In genomic region chr3:104758869-104759268, GRCm38 (mm10) we compare ENCODE assay signal across 8 mouse cellular contexts. TPM values are rescaled to one million over a fixed set of nuclear protein-coding genes. Genes with fewer than 3 reads are reported as not detected.
DNase-seq lines count a peak whose midpoint lies in the region; ATAC-seq and TF ChIP-seq lines count a peak whose summit lies in the region.

No protein-coding gene starts in this region.

- no peak for DNase-seq in heart, adult 11 months
- no peak for DNase-seq in hindbrain, embryonic 10.5 days (ENCODE audit: low spot score)
- no peak for DNase-seq in thymus, adult 18-20 months
- no peak for DNase-seq in spleen, adult 12 weeks (ENCODE audit: low spot score)
- no peak for DNase-seq in frontal cortex, postnatal 36 days (ENCODE audit: low spot score in 2 of 2)

- no peak for TF ChIP-seq EP300 in ES-Bruce4 (IDR thresholded peaks at IDR 0.05; ENCODE audit: insufficient read depth, low read depth, low read length)

- 27% methylated on average over 5 of the region's 5 CpGs for WGBS in heart, embryonic 12.5 days
- WGBS in hindbrain, embryonic 10.5 days, result 4% methylated on average over 5 of the region's 5 CpGs
- WGBS in liver, embryonic 15.5 days (ENCODE audit: insufficient replicate concordance), result 18% methylated on average over 5 of the region's 5 CpGs

- H3K9me3 ChIP-seq in heart, embryonic 12.5 days (replicated peaks), result 0 out of 2 replicates have a peak, but pooled peaks cover 2% of the 10 kb centered on the region
- H3K9me3 ChIP-seq in ES-Bruce4 (replicated peaks; ENCODE audit: control insufficient read depth, insufficient read depth, low read length, poor library complexity, severe bottlenecking), result no peaks in the 10 kb centered on the region
- H3K9me3 ChIP-seq in hindbrain, embryonic 10.5 days, result no peaks in the 10 kb centered on the region
- H3K9me3 ChIP-seq in liver, embryonic 15.5 days (replicated peaks), result no peaks in the 10 kb centered on the region

- no peak overlapping the region for H3K27ac ChIP-seq in heart, embryonic 12.5 days (ENCODE audit: poor library complexity, severe bottlenecking)
- no peak overlapping the region for H3K27ac ChIP-seq in ES-Bruce4 (ENCODE audit: insufficient read depth, low read length)
- peak overlapping the region; percentile 77 for H3K27ac ChIP-seq in hindbrain, embryonic 10.5 days
- no peak overlapping the region for H3K27ac ChIP-seq in liver, embryonic 15.5 days (replicated peaks)

- peak overlapping the region; percentile 67 for H3K9ac ChIP-seq in heart, embryonic 12.5 days
- H3K9ac ChIP-seq in ES-Bruce4 (ENCODE audit: low read depth, poor library complexity, severe bottlenecking), result peak overlapping the region; percentile 1; the same call in 1 of the 2 replicates
- H3K9ac ChIP-seq in liver, embryonic 15.5 days, result peak overlapping the region; percentile 49; the same call in 1 of the 2 replicates

- H3K4me3 ChIP-seq in heart, embryonic 12.5 days, result peak overlapping the region; percentile 47
- H3K4me3 ChIP-seq in ES-Bruce4 (ENCODE audit: low read depth, low read length), result no peak overlapping the region
- H3K4me3 ChIP-seq in hindbrain, embryonic 10.5 days, result peak overlapping the region; percentile 54
- peak overlapping the region; percentile 49 for H3K4me3 ChIP-seq in liver, embryonic 15.5 days (replicated peaks)

- 0 out of 2 replicates have a peak, but pooled peaks cover 6% of the 10 kb centered on the region for H3K27me3 ChIP-seq in heart, embryonic 12.5 days (replicated peaks)
- no peaks in the 10 kb centered on the region for H3K27me3 ChIP-seq in ES-Bruce4 (ENCODE audit: control insufficient read depth, insufficient read depth, low read length, poor library complexity, severe bottlenecking)
- H3K27me3 ChIP-seq in hindbrain, embryonic 10.5 days (ENCODE audit: insufficient read depth, poor library complexity, severe bottlenecking), result peaks cover 80% of the 10 kb centered on the region
- peaks cover 37% of the 10 kb centered on the region for H3K27me3 ChIP-seq in liver, embryonic 15.5 days

- peaks cover 15% of the 10 kb centered on the region; the same call in 1 of the 2 replicates for H3K4me1 ChIP-seq in heart, embryonic 12.5 days (replicated peaks)
- no peaks in the 10 kb centered on the region for H3K4me1 ChIP-seq in ES-Bruce4 (ENCODE audit: control insufficient read depth, insufficient read depth, low read length)
- peaks cover 21% of the 10 kb centered on the region for H3K4me1 ChIP-seq in hindbrain, embryonic 10.5 days (replicated peaks)
- peaks cover 38% of the 10 kb centered on the region for H3K4me1 ChIP-seq in liver, embryonic 15.5 days (replicated peaks)

- ATAC-seq in heart, embryonic 12.5 days (ENCODE audit: insufficient number of reproducible peaks, low FRiP score), result no peak
- no peak for ATAC-seq in liver, embryonic 15.5 days (ENCODE audit: insufficient read depth)

- no peak for TF ChIP-seq CTCF in ES-Bruce4 (IDR thresholded peaks at IDR 0.05; ENCODE audit: low read depth, low read length)

- no peaks in the 10 kb centered on the region for H3K36me3 ChIP-seq in heart, embryonic 12.5 days
- no peaks in the 10 kb centered on the region for H3K36me3 ChIP-seq in ES-Bruce4 (ENCODE audit: control insufficient read depth, insufficient read depth, low read length, poor library complexity, severe bottlenecking)
- no peaks in the 10 kb centered on the region for H3K36me3 ChIP-seq in hindbrain, embryonic 10.5 days
- no peaks in the 10 kb centered on the region for H3K36me3 ChIP-seq in liver, embryonic 15.5 days (replicated peaks)

- H3K4me2 ChIP-seq in heart, embryonic 12.5 days, result peak overlapping the region; percentile 78
- H3K4me2 ChIP-seq in liver, embryonic 15.5 days, result peak overlapping the region; percentile 82

- no peak for TF ChIP-seq POLR2A in ES-Bruce4 (IDR thresholded peaks at IDR 0.05; ENCODE audit: insufficient read depth, low read length)

RNA-seq across cellular contexts. Expression of gene Ppm1j, which starts 22.0 kb away (rescaled TPM):
- polyA plus RNA-seq in heart, embryonic 12.5 days (2016; fragmentation: Nextera tagmentation; extraction: Ambion mirVana), result 39.2 and 39.3 TPM in 2 replicates
- polyA plus RNA-seq in ES-Bruce4 (2011; ENCODE audit: insufficient read depth, insufficient read length, low read depth, missing spikeins), result 21.4 and 23.8 TPM in 2 replicates
- 1.8 and 3.1 TPM in 2 replicates for polyA plus RNA-seq in hindbrain, embryonic 10.5 days (2016; fragmentation: Nextera tagmentation; extraction: Ambion mirVana)
- 0.24 and 0.64 TPM in 2 replicates for polyA plus RNA-seq in liver, embryonic 15.5 days (2015; fragmentation: Nextera tagmentation; extraction: Ambion mirVana)

RNA-seq across cellular contexts. Expression of gene Fam19a3, which starts 22.8 kb away (rescaled TPM):
- polyA plus RNA-seq in heart, embryonic 12.5 days (2016; fragmentation: Nextera tagmentation; extraction: Ambion mirVana), result 1.3 and 1.6 TPM in 2 replicates
- polyA plus RNA-seq in ES-Bruce4 (2011; ENCODE audit: insufficient read depth, insufficient read length, low read depth, missing spikeins), result 0.20 and 0.31 TPM in 2 replicates
- 0.05 and 0.46 TPM in 2 replicates for polyA plus RNA-seq in hindbrain, embryonic 10.5 days (2016; fragmentation: Nextera tagmentation; extraction: Ambion mirVana)
- not detected in 2 replicates for polyA plus RNA-seq in liver, embryonic 15.5 days (2015; fragmentation: Nextera tagmentation; extraction: Ambion mirVana)

RNA-seq across cellular contexts. Expression of gene Rhoc, which starts 29.3 kb away (rescaled TPM):
- 260 and 269 TPM in 2 replicates for polyA plus RNA-seq in heart, embryonic 12.5 days (2016; fragmentation: Nextera tagmentation; extraction: Ambion mirVana)
- polyA plus RNA-seq in ES-Bruce4 (2011; ENCODE audit: insufficient read depth, insufficient read length, low read depth, missing spikeins), result 123 and 125 TPM in 2 replicates
- 102 and 107 TPM in 2 replicates for polyA plus RNA-seq in hindbrain, embryonic 10.5 days (2016; fragmentation: Nextera tagmentation; extraction: Ambion mirVana)
- 20.5 and 21.5 TPM in 2 replicates for polyA plus RNA-seq in liver, embryonic 15.5 days (2015; fragmentation: Nextera tagmentation; extraction: Ambion mirVana)

RNA-seq across cellular contexts. Expression of gene Mov10, which starts 59.5 kb away (rescaled TPM):
- polyA plus RNA-seq in heart, embryonic 12.5 days (2016; fragmentation: Nextera tagmentation; extraction: Ambion mirVana), result 43.4 and 45.0 TPM in 2 replicates
- polyA plus RNA-seq in ES-Bruce4 (2011; ENCODE audit: insufficient read depth, insufficient read length, low read depth, missing spikeins), result 79.9 and 90.4 TPM in 2 replicates
- 17.0 and 19.8 TPM in 2 replicates for polyA plus RNA-seq in hindbrain, embryonic 10.5 days (2016; fragmentation: Nextera tagmentation; extraction: Ambion mirVana)
- 27.6 and 29.0 TPM in 2 replicates for polyA plus RNA-seq in liver, embryonic 15.5 days (2015; fragmentation: Nextera tagmentation; extraction: Ambion mirVana)

Comparison
In these comparisons a context has a peak if more than half of its experiments do, and no peak if none do; other contexts are left out.
1. H3K9ac ChIP-seq: peak in every context shown above with its lines; median percentile 67 in heart, embryonic 12.5 days; 49 in liver, embryonic 15.5 days; 1 in ES-Bruce4.